Mouse (Mus musculus) kidney, postnatal 36 days (tissue): ENCODE measurements around the gene Mtus2.
"Not testable (repeated sequence)": the region's sequence is repeated elsewhere in the genome, so short reads cannot be mapped to it uniquely, and the experiment has no call there.

ENCODE experiments used
- DNase-seq, 2 experiments: peaks; one replicate each; pipeline ENCODE4 v3.0.0; 2021 to 2022; ENCODE audit warnings: mixed read lengths in 2 of 2

Mtus2 gene

GRCm38 (mm10) chr5:147956821-147957564 is at the start of gene Mtus2:
TSS of gene Mtus2 (plus strand) at chr5:147957320.
- peak; percentile 50 to 86 for DNase-seq

GRCm38 (mm10) chr5:147907851-147908250 is 49.3 kb upstream of the Mtus2 start:
- DNase-seq, result peak in 1 of 2 experiments; percentile 24

- peak in 1 of 2 experiments; percentile 14 for DNase-seq
Observed at GRCm38 (mm10) chr5:147910807-147911509, 46.2 kb upstream of the Mtus2 start.

GRCm38 (mm10) chr5:147911744-147912143 is 45.4 kb upstream of the Mtus2 start:
- no peak for DNase-seq

DNA sequence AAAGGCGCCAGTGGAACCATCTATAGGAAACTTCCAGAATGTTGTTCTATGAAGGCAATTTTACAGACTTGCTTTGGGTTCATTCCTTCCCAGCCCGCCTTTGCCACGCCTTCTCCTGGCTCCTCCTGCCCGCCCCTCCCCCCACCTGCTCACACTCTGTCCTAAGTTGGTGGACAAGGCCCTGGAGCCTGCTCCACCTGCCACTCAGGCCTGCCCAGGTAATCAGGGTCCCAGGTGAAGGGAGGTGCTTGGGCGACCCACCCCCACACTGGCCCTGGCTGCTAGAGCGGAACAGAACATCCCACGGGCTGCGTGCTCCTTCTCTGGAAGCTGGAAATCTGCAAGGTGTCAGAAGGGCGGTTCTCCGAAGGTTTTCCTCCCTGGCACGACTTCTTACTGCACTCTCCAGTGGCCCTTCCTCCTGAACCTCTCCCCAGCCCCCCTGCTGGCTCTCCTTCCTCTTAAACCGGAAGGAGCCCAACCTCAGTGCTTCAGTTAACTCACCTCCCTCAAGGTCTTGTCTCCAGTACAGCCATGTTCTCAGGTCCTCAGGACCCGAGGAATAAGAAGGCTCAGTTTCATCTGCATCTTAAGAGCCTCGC is 43.8 kb upstream of the Mtus2 start:
- DNase-seq, result peak; percentile 46 to 53

GRCm38 (mm10) chr5:147915038-147915566 is 42.0 kb upstream of the Mtus2 start:
- peak; percentile 16 to 34 for DNase-seq

- no peak for DNase-seq
Observed at GRCm38 (mm10) chr5:147916171-147916570, 40.9 kb upstream of the Mtus2 start.

GRCm38 (mm10) chr5:147918044-147918846 is 38.9 kb upstream of the Mtus2 start:
- peak; percentile 59 to 77 for DNase-seq

DNA sequence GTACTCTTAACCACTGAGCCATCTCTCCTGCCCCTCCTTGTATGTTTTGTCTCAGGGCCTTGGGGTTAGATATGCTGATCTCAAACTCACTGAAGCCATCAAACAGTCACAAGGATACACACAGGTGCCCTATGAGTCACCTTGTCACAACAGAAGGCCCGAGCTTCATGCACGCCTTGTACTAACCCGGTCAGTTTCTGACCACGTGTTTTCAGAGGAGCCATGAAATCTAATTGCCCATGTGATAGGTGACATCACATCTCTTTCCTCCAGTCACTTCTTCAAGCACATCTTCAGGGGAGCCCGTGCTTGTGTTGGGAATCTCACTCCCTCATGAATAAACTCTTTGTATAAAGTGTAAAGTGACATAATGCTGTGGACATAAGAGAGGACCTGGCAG is 32.5 kb upstream of the Mtus2 start:
- DNase-seq, result no peak

GRCm38 (mm10) chr5:147925935-147926604 is 31.1 kb upstream of the Mtus2 start:
- DNase-seq, result peak; percentile 51 to 54

- peak in 1 of 2 experiments; percentile 10 for DNase-seq
Observed at GRCm38 (mm10) chr5:147928668-147929497, 28.2 kb upstream of the Mtus2 start.

DNA sequence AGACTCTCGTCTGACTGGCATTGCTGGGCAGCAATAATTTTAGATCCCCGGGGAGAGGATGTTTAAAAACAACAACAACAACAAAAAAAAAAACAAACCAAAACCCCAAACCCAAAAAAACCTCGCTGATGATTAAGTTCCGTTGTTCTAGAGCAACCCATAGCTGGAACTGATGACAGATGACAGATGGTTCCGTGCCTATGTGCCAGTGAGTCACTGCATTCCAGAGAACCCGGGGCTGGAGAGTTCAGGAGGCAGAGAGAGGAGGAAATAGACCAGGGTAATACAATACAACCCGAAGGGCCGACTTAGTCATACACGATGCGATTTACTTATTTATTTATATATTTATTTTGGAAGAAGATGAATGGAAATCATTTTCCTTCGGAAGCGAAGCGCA is 22.0 kb upstream of the Mtus2 start:
- no peak for DNase-seq

GRCm38 (mm10) chr5:147939226-147939625 is 17.9 kb upstream of the Mtus2 start:
- DNase-seq, result peak; percentile 11 to 24

GRCm38 (mm10) chr5:147945000-147945666 is 12.0 kb upstream of the Mtus2 start:
- DNase-seq, result peak; percentile 37 to 61

- no peak for DNase-seq
Observed at GRCm38 (mm10) chr5:147949881-147950280, 7.2 kb upstream of the Mtus2 start.

DNA sequence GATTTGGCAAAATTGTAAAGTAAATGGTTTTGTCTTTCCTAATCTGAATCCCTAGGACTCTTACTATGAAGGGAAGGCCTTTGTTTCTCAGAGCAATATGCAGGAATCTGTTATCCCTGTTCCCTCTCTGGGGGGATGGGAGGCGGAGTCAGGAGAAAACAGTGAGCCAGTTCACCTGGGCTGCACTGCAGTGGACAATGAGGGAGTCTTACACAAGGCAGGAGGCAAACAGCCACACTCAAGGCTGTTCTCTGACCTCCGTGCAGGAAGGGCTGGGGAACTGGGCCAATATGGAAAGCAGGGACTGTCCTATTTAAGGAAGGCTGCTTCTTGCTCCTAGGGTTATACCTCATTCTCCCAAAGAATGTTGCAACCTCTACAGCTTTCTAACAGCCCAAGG is 5.4 kb upstream of the Mtus2 start:
- no peak for DNase-seq

DNA sequence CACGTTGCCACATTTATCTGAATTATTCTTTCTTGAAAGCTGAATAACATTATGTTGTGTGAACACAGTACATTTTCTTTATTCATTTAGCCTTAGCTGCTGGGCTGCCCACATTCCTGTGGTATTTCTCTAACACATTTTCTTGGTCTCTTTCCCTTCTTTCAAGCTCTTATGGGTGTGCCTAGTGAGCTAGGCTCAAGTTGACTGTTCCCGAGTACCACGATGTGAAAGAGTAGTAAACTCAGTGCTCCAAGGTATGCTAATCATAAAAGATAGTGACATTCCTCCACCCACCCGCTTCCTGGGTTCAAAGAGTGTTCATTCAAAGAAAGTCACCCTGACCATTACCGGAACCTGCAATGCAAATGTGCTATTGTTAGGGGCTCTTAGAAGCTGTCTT is 3.9 kb upstream of the Mtus2 start:
- DNase-seq, result not testable (repeated sequence)

DNA sequence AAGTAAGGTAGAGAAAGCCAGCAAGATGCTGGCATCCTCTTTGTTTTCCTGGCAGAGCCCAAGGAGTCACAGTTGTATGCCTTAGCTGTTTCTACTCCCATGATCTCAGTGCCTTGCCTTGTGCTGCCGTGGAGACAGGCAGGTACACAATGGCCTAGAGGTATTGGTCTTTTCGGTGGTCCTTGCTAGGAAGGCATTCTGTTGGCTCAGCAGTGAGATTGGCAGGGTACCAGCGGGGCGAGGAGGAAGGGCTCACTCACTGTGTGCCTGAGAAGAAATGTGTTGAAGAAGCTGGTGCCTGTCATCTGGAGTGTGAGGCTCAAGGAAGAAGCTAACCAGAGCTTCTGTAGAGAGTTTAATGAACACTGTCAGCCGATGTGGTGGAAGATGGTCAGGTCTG is 1.4 kb upstream of the Mtus2 start:
- DNase-seq, result no peak

DNA sequence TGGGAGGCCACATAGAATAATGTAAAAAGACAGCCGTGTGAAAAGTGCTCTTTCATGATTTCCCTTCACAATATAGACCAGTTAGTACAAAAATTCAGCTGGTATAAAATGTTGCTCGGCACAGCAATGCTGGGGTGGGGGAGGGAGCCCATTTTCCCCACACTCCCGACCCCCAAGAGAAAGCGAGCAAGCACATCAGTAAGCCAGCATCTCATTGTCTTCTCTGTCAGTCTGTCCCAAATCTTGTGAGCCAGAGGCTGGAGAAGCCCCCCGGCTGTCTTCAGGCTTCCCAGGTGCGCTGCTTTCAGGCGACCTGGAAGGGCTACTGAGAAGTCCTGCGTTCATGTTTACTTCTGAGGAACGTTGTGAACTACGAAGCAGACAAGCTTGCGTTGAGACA is 699 bp upstream of the Mtus2 start:
- no peak for DNase-seq

- DNase-seq, result peak; percentile 48 to 71
Observed at GRCm38 (mm10) chr5:147957592-147958271, 612 bp downstream of the Mtus2 start.
